Mouse (Mus musculus): Measurements from ENCODE around the gene Rif1. TPM values are rescaled to one million over a fixed set of nuclear protein-coding genes. Genes with fewer than 3 reads are reported as not detected.

Gene Rif1
- polyA plus RNA-seq, 1 experiment from 2014 or later = 17.5 TPM

GRCm38 (mm10) chr2:52042714-52043113, 29.9 kb upstream of the Rif1 start:
- Histone ChIP-seq H3K27ac (no peak overlapping the region), H3K9ac (no peak overlapping the region), H3K36me3 (no peaks in the 10 kb centered on the region), H3K27me3 (peaks cover 15% of the 10 kb centered on the region), H3K9me3 (replicated peaks) (no peaks in the 10 kb centered on the region), H3K4me3 (replicated peaks) (no peak overlapping the region), H3K4me2 (no peak overlapping the region), H3K4me1 (replicated peaks) (no peaks in the 10 kb centered on the region)
- 57% methylated on average over 5 of the region's 5 CpGs for WGBS (ENCODE audit: insufficient replicate concordance)
- DNase-seq = no peak
- ATAC-seq (ENCODE audit: low read depth) = no peak

DNA sequence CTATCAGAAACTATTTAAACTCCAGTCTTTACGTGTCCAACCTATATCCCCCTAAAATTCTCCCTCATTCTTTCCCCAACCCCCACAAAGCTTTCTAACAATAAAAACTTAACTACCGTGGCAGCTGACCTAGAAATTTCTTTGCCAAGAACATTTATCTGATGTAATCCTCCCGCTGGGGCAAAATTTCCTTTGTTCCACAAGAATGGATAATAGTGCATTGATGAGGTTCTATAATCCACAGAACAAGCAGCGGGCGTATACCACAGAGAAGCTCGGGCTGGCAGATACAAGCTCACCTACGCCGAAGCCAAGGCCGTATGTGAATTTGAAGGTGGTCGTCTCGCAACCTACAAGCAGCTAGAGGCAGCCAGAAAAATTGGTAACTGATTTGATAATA, 29.1 kb upstream of the Rif1 start:
- H3K36me3 ChIP-seq = no peaks in the 10 kb centered on the region
- no peaks in the 10 kb centered on the region for H3K9me3 ChIP-seq (replicated peaks)
- DNase-seq (no peak), ATAC-seq (ENCODE audit: low read depth) (no peak)
- no peak overlapping the region for H3K4me3 ChIP-seq (replicated peaks)
- peaks cover 9% of the 10 kb centered on the region; the same call in 1 of the 2 replicates for H3K27me3 ChIP-seq
- H3K27ac ChIP-seq = no peak overlapping the region
- 77% methylated on average over 11 of the region's 11 CpGs for WGBS (ENCODE audit: insufficient replicate concordance)
- H3K9ac ChIP-seq = no peak overlapping the region
- H3K4me1 ChIP-seq (replicated peaks) = no peaks in the 10 kb centered on the region
- H3K4me2 ChIP-seq = no peak overlapping the region

GRCm38 (mm10) chr2:52046032-52046431, 26.6 kb upstream of the Rif1 start:
- Histone ChIP-seq H3K9me3 (replicated peaks) (no peaks in the 10 kb centered on the region), H3K27me3 (no peaks in the 10 kb centered on the region), H3K4me2 (no peak overlapping the region), H3K9ac (no peak overlapping the region), H3K4me3 (replicated peaks) (no peak overlapping the region), H3K27ac (no peak overlapping the region), H3K36me3 (no peaks in the 10 kb centered on the region), H3K4me1 (replicated peaks) (no peaks in the 10 kb centered on the region)
- ATAC-seq (ENCODE audit: low read depth) (no peak), DNase-seq (no peak)
- WGBS (ENCODE audit: insufficient replicate concordance) = 67% methylated on average over 5 of the region's 5 CpGs

- no peak overlapping the region for H3K4me3 ChIP-seq (replicated peaks)
- 70% methylated on average over 11 of the region's 11 CpGs for WGBS (ENCODE audit: insufficient replicate concordance)
These were observed 21.8 kb upstream of the Rif1 start for GRCm38 (mm10) chr2:52050823-52051222.

GRCm38 (mm10) chr2:52052335-52052734, 20.3 kb upstream of the Rif1 start:
- H3K4me1 ChIP-seq (replicated peaks) = no peaks in the 10 kb centered on the region
- H3K9ac ChIP-seq = no peak overlapping the region
- 74% methylated on average over 4 of the region's 4 CpGs for WGBS (ENCODE audit: insufficient replicate concordance)
- H3K27ac ChIP-seq = no peak overlapping the region
- H3K4me3 ChIP-seq (replicated peaks) = no peak overlapping the region
- H3K9me3 ChIP-seq (replicated peaks) = no peaks in the 10 kb centered on the region
- ATAC-seq (ENCODE audit: low read depth) = no peak
- no peaks in the 10 kb centered on the region for H3K36me3 ChIP-seq
- DNase-seq = no peak
- no peaks in the 10 kb centered on the region for H3K27me3 ChIP-seq
- H3K4me2 ChIP-seq = no peak overlapping the region

More at GRCm38 (mm10) chr2:52050823-52051222, 21.8 kb upstream of the Rif1 start:
- Histone ChIP-seq H3K27ac (no peak overlapping the region), H3K4me2 (no peak overlapping the region), H3K9ac (no peak overlapping the region), H3K27me3 (no peaks in the 10 kb centered on the region), H3K4me1 (replicated peaks) (no peaks in the 10 kb centered on the region), H3K9me3 (replicated peaks) (no peaks in the 10 kb centered on the region), H3K36me3 (no peaks in the 10 kb centered on the region)
- DNase-seq (no peak), ATAC-seq (ENCODE audit: low read depth) (no peak)

- no peak overlapping the region for H3K4me2 ChIP-seq
- ATAC-seq (ENCODE audit: low read depth) = no peak
- no peaks in the 10 kb centered on the region for H3K4me1 ChIP-seq (replicated peaks)
- no peaks in the 10 kb centered on the region for H3K36me3 ChIP-seq
- no peak for DNase-seq
- no peaks in the 10 kb centered on the region for H3K9me3 ChIP-seq (replicated peaks)
- H3K4me3 ChIP-seq (replicated peaks) = no peak overlapping the region
- H3K27me3 ChIP-seq = no peaks in the 10 kb centered on the region
- no peak overlapping the region for H3K27ac ChIP-seq
- no peak overlapping the region for H3K9ac ChIP-seq
- WGBS (ENCODE audit: insufficient replicate concordance) = 30% methylated on average over 5 of the region's 5 CpGs
These were observed 19.1 kb upstream of the Rif1 start for GRCm38 (mm10) chr2:52053502-52053901.

DNA sequence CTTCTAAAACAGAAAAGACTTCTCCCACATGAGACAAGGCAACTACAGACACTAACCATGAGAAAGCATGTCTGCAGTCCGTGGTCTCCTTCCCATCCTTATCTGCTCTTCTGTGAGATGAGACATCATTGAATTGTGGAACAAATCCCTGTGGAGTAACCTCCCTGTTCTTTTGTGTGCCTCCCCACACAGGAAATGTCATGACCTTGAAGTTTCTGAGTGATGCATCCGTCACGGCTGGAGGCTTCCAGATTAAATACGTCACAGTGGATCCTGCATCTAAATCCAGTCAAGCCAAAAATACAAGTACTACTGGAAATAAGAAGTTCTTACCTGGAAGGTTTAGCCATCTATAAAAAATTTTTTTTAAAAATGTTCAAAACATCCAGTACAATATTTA, 17.0 kb upstream of the Rif1 start:
- Histone ChIP-seq H3K4me2 (no peak overlapping the region), H3K36me3 (no peaks in the 10 kb centered on the region), H3K27ac (no peak overlapping the region), H3K9ac (no peak overlapping the region), H3K4me1 (replicated peaks) (no peaks in the 10 kb centered on the region), H3K27me3 (no peaks in the 10 kb centered on the region), H3K4me3 (replicated peaks) (no peak overlapping the region), H3K9me3 (replicated peaks) (no peaks in the 10 kb centered on the region)
- DNase-seq = no peak
- WGBS (ENCODE audit: insufficient replicate concordance) = 40% methylated on average over 4 of the region's 4 CpGs
- no peak for ATAC-seq (ENCODE audit: low read depth)

- Histone ChIP-seq H3K36me3 (no peaks in the 10 kb centered on the region), H3K9ac (no peak overlapping the region), H3K27me3 (no peaks in the 10 kb centered on the region), H3K4me3 (replicated peaks) (no peak overlapping the region), H3K4me1 (replicated peaks) (no peaks in the 10 kb centered on the region), H3K27ac (no peak overlapping the region), H3K4me2 (no peak overlapping the region), H3K9me3 (replicated peaks) (no peaks in the 10 kb centered on the region)
- WGBS (ENCODE audit: insufficient replicate concordance) = 55% methylated on average over 1 of the region's 1 CpGs
- no peak for DNase-seq
- no peak for ATAC-seq (ENCODE audit: low read depth)
These were observed 15.5 kb upstream of the Rif1 start for GRCm38 (mm10) chr2:52057099-52057498.

- no peak for DNase-seq
- no peak overlapping the region for H3K27ac ChIP-seq
These were observed 15.0 kb upstream of the Rif1 start for GRCm38 (mm10) chr2:52057681-52058080.

DNA sequence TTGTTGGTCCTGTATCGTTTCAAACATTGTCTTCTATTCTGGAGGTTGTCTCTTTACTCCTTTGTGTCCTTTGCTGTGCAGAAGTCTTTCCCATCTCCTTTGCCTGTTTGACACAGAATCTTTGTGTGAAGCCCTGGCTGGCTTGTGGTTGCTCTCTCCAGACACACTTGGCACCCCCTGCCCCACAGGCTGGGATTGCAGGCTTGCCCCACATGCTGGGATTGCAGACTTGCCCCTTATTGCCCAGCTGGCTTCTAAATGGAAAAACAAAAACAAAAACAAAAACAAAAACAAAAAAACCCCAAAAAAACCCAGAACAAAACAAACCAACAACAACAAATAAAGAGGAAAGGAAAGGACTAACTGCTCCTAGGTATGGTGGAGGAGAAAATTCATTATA, 4.0 kb upstream of the Rif1 start:
- H3K4me3 ChIP-seq (replicated peaks) = no peak overlapping the region
- H3K4me1 ChIP-seq (replicated peaks) = peaks cover 10% of the 10 kb centered on the region
- no peaks in the 10 kb centered on the region for H3K9me3 ChIP-seq (replicated peaks)
- H3K4me2 ChIP-seq = no peak overlapping the region
- DNase-seq (no peak), ATAC-seq (ENCODE audit: low read depth) (no peak)
- WGBS (ENCODE audit: insufficient replicate concordance) = 72% methylated on average over 1 of the region's 1 CpGs
- H3K27me3 ChIP-seq = no peaks in the 10 kb centered on the region
- no peak overlapping the region for H3K9ac ChIP-seq
- H3K36me3 ChIP-seq = no peaks in the 10 kb centered on the region
- no peak overlapping the region for H3K27ac ChIP-seq

More at GRCm38 (mm10) chr2:52057681-52058080, 15.0 kb upstream of the Rif1 start:
- Histone ChIP-seq H3K4me2 (no peak overlapping the region), H3K9me3 (replicated peaks) (no peaks in the 10 kb centered on the region), H3K9ac (no peak overlapping the region), H3K36me3 (no peaks in the 10 kb centered on the region), H3K4me3 (replicated peaks) (no peak overlapping the region), H3K4me1 (replicated peaks) (no peaks in the 10 kb centered on the region), H3K27me3 (no peaks in the 10 kb centered on the region)
- ATAC-seq (ENCODE audit: low read depth) = no peak

DNA sequence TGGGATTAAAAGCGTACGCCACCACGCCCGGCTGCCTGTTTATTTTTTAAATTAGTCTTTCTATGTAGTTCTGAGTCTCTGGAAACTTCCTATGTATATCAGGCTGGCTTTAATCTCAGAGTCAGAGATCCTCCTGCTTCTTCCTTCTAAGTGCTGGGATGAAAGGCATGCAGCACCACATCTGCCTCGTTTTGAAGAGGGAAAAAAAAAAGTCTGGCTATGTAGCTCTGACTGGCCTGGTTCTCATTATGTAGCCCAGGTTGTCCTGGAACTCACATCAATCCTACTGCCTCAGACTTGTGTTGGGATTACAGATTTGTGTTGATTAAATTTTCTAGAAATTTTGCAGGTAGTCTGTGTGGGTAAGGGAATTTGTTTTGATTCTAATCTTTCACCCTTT, 1.8 kb upstream of the Rif1 start:
- no peak for DNase-seq
- no peak for ATAC-seq (ENCODE audit: low read depth)
- Histone ChIP-seq H3K4me2 (no peak overlapping the region), H3K36me3 (peaks cover 16% of the 10 kb centered on the region), H3K9ac (no peak overlapping the region), H3K9me3 (replicated peaks) (no peaks in the 10 kb centered on the region), H3K27ac (no peak overlapping the region), H3K4me1 (replicated peaks) (peaks cover 31% of the 10 kb centered on the region), H3K4me3 (replicated peaks) (no peak overlapping the region), H3K27me3 (no peaks in the 10 kb centered on the region)
- WGBS (ENCODE audit: insufficient replicate concordance) = 78% methylated on average over 5 of the region's 5 CpGs

DNA sequence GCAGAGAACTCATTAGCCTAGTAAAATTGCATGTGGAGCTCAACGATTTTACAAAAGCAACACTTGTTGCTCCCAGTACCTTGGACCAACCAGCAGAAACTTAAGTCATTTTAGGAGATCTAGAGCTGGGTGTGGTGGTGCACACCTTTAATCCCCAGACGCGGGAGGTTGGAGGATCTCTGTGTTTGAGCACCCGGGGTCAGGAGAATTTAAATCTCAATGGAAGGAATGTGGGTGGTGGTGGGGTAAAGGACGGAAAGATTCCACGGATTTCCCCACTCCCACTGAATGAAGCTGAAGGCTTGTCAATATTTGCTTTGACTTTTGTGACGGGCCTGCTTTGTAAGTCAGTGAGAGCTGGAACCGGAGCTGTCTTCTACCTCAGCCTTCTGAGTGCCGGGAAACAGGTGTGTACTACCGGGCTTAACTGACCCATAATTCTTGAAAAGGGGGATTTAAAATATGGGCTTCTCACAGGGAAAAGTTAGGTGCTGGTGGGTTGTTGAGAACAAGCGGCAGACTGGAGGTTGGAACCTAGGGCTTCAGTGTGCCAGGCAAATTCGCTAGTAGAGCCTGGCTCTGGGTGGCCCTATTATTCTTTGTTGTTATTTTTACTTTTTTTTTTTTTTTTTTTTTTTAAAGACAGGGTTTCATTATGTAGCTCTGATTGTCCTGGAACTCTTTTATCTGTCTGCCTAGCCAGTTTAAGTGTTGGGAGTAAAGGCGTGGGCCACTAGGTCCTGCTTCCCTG, 1.2 kb upstream of the Rif1 start:
- Histone ChIP-seq H3K9me3 (replicated peaks) (no peaks in the 10 kb centered on the region), H3K36me3 (peaks cover 21% of the 10 kb centered on the region), H3K27ac (no peak overlapping the region), H3K4me3 (replicated peaks) (peak overlapping the region; percentile 99), H3K9ac (peak overlapping the region; percentile 98; the same call in 1 of the 2 replicates), H3K4me1 (replicated peaks) (peaks cover 32% of the 10 kb centered on the region), H3K4me2 (peak overlapping the region; percentile 86), H3K27me3 (no peaks in the 10 kb centered on the region)
- WGBS (ENCODE audit: insufficient replicate concordance) = 71% methylated on average over 13 of the region's 13 CpGs
- DNase-seq (no peak), ATAC-seq (ENCODE audit: low read depth) (no peak)
